Mouse (Mus musculus) midbrain, embryonic 11.5 days (tissue): ENCODE measurements around the gene Slc5a3. TPM values are rescaled to one million over a fixed set of nuclear protein-coding genes. Genes with fewer than 3 reads are reported as not detected.
A peak's percentile ranks its signal among the peaks of the same experiment; 100 is the strongest.
"Not testable (repeated sequence)": the region's sequence is repeated elsewhere in the genome, so short reads cannot be mapped to it uniquely, and the experiment has no call there.

Experiments
- ATAC-seq: fragments of 200-750 bp; cut with Nextera tagmentation; 2 replicates; pipeline ENCODE4 v1.8.0; 2017; ENCODE audit warnings: moderate TSS enrichment, moderate library complexity; ENCODE audit not compliant: low FRiP score
- DNase-seq: peaks from one replicate; pipeline ENCODE4 v3.0.0; 2015; ENCODE audit warnings: low spot score; ENCODE audit errors: missing footprints
- H3K27ac ChIP-seq: fragments of 300-500 bp; sonication (generic); 2 replicates; pipeline ENCODE4 v1.5.1; 2014; ENCODE audit warnings: low read depth, low read length
- H3K27me3 ChIP-seq: fragments of 300-500 bp; sonication (generic); 2 replicates; pipeline ENCODE4 v1.6.1; 2014; ENCODE audit warnings: mild to moderate bottlenecking, low read length, moderate library complexity, mixed read lengths; ENCODE audit not compliant: control insufficient read depth, insufficient read depth
- H3K36me3 ChIP-seq: fragments of 300-500 bp; sonication (generic); 2 replicates; pipeline ENCODE4 v1.6.1; 2014; ENCODE audit warnings: mild to moderate bottlenecking, low read length, moderate library complexity, mixed read lengths; ENCODE audit not compliant: control insufficient read depth, insufficient read depth
- H3K4me1 ChIP-seq: fragments of 300-500 bp; sonication (generic); 2 replicates; pipeline ENCODE4 v1.6.1; 2014; ENCODE audit warnings: low read length; ENCODE audit not compliant: control insufficient read depth, insufficient read depth
- H3K4me2 ChIP-seq: fragments of 300-500 bp; sonication (generic); 2 replicates; pipeline ENCODE4 v1.6.1; 2014; ENCODE audit warnings: mild to moderate bottlenecking, moderate library complexity
- H3K4me3 ChIP-seq: fragments of 300-500 bp; sonication (generic); 2 replicates; pipeline ENCODE4 v1.5.1; 2014; ENCODE audit warnings: low read depth, low read length
- H3K9ac ChIP-seq: fragments of 300-500 bp; sonication (generic); 2 replicates; pipeline ENCODE4 v1.6.1; 2014; ENCODE audit warnings: low read length
- H3K9me3 ChIP-seq: fragments of 300-500 bp; sonication (generic); 2 replicates; pipeline ENCODE4 v1.6.1; 2016; ENCODE audit warnings: low read length; ENCODE audit not compliant: control insufficient read depth
- WGBS: fragments of 180-500 bp; shearing (Covaris S2); extraction: QIAGEN DNeasy Blood & Tissue Kit; methylation state at CpG from one replicate; pipeline ENCODE4 v1.1.7; 2014; 5-methylcytosine and 5-hydroxymethylcytosine counted together
- polyA plus RNA-seq: library from polyadenylated mRNA; unstranded; fragments of >200 nt; fragmentation: Nextera tagmentation; extraction: Ambion mirVana; gene quantifications from 2 replicates; pipeline ENCODE4 v1.2.1, GENCODE M21; 2014

Slc5a3 gene
- polyA plus RNA-seq, 1 experiment from 2014 or later, result 11.5 TPM

DNA sequence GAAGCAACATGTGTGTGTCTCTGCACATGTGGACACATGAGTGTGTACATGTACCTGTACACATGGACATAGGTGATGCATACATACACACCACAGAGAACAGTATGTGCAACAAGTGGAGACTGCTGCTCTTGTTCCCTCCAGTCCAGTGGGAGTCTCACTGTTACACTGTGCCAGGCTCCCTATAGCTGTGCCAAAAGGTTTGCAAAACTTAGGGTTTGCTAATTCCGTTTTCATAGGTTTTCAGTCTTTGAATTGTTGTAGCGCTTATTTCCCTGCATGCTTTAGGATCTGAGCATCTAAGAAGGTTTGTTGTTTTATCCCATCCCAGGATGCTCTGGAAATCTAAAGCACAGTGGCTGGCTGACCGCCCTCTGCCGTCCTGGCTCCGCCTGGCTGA is 33.8 kb downstream of the Slc5a3 start:
- Histone ChIP-seq H3K36me3 (no peaks in the 10 kb centered on the region), H3K4me1 (no peaks in the 10 kb centered on the region), H3K4me3 (no peak overlapping the region), H3K9me3 (no peaks in the 10 kb centered on the region), H3K27ac (no peak overlapping the region), H3K27me3 (no peaks in the 10 kb centered on the region), H3K9ac (no peak overlapping the region), H3K4me2 (no peak overlapping the region)
- ATAC-seq, result no peak
- WGBS, result 59% methylated on average over 5 of the region's 5 CpGs
- DNase-seq, result peak; percentile 64

DNA sequence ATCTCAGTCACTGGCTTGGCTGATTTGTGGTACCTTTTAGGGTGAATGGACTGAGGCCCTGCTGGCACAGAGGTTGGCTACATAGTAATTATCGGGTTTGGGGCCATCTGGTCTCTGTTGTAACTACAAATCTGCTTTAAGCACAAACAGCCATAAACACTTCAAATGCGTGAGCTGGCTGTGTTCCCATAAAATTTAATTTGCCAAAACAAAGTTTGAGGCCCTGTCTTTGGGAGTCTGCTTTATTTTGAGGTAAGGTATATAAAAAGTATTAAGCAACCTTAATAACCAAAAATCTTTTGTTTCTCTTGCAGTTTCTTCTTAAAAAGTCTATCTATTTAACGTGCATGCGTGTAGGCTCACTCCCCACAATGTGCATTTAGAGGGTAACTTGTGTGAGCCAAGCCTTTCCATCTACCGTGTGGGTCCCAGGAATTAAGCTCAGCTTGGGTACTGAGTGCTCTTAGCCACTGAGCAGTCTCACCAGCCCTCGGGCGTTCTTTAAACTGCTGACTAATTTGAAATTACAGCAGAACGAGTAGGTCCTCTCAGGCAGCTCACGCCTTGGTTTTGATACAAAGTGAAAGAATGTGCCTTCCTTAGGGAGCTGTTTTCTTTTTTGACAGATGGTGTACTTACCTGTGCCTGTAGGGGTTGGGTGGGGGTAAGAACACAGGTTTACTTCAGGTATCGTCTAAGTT is 40.4 kb downstream of the Slc5a3 start:
- Histone ChIP-seq H3K4me1 (peaks cover 2% of the 10 kb centered on the region; the same call in 1 of the 2 replicates), H3K4me2 (no peak overlapping the region), H3K9me3 (no peaks in the 10 kb centered on the region), H3K4me3 (no peak overlapping the region), H3K27ac (no peak overlapping the region), H3K9ac (no peak overlapping the region), H3K27me3 (no peaks in the 10 kb centered on the region), H3K36me3 (no peaks in the 10 kb centered on the region; the same call in 1 of the 2 replicates)
- WGBS, result 90% methylated on average over 10 of the region's 10 CpGs
- DNase-seq (peak; percentile 47), ATAC-seq (no peak)

- DNase-seq (peak; percentile 45), ATAC-seq (no peak)
- H3K4me3 ChIP-seq, result no peak overlapping the region
- peaks cover 6% of the 10 kb centered on the region for H3K4me1 ChIP-seq
- no peaks in the 10 kb centered on the region; the same call in 1 of the 2 replicates for H3K36me3 ChIP-seq
- 86% methylated on average over 16 of the region's 16 CpGs for WGBS
- no peaks in the 10 kb centered on the region for H3K27me3 ChIP-seq
- H3K9me3 ChIP-seq, result no peaks in the 10 kb centered on the region
- H3K9ac ChIP-seq, result no peak overlapping the region
- no peak overlapping the region for H3K27ac ChIP-seq
- no peak overlapping the region for H3K4me2 ChIP-seq
Measured at GRCm38 (mm10) chr16:92099598-92099997, 41.5 kb downstream of the Slc5a3 start.

DNA sequence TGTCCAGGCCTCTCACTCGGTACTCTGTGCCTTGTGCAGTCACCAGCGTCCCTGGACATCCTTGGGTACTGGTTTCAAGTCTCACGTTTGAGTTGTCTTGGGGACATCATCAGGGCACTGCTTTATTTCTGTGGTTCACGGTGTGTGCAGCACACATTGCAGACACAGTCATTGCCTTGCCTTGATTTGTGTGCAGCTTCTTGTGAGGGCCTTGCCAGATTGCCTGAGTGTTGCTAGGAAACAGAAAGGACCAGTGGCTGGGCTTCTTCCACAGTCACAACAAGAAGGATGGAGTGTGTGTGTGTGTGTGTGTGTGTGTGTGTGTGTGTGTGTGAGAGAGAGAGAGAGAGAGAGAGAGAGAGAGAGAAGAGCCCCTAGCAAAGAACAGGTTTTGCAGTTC is 42.0 kb downstream of the Slc5a3 start:
- no peak for ATAC-seq
- Histone ChIP-seq H3K9ac (no peak overlapping the region), H3K4me2 (no peak overlapping the region), H3K4me1 (peaks cover 6% of the 10 kb centered on the region), H3K36me3 (no peaks in the 10 kb centered on the region; the same call in 1 of the 2 replicates), H3K27me3 (no peaks in the 10 kb centered on the region), H3K4me3 (no peak overlapping the region), H3K27ac (no peak overlapping the region), H3K9me3 (no peaks in the 10 kb centered on the region)
- 92% methylated on average over 4 of the region's 4 CpGs for WGBS
- peak; percentile 37 for DNase-seq

- no peak overlapping the region for H3K27ac ChIP-seq
- no peak overlapping the region for H3K9ac ChIP-seq
- 81% methylated on average over 5 of the region's 5 CpGs for WGBS
- DNase-seq (peak; percentile 69), ATAC-seq (no peak)
- no peaks in the 10 kb centered on the region for H3K9me3 ChIP-seq
- no peaks in the 10 kb centered on the region; the same call in 1 of the 2 replicates for H3K36me3 ChIP-seq
- H3K4me3 ChIP-seq, result no peak overlapping the region
- no peaks in the 10 kb centered on the region for H3K27me3 ChIP-seq
- no peak overlapping the region for H3K4me2 ChIP-seq
- H3K4me1 ChIP-seq, result peaks cover 6% of the 10 kb centered on the region
Measured at GRCm38 (mm10) chr16:92102115-92102514, 44.0 kb downstream of the Slc5a3 start.

- H3K4me2 ChIP-seq, ATAC-seq, H3K27ac ChIP-seq, H3K4me3 ChIP-seq, H3K9ac ChIP-seq, H3K4me1 ChIP-seq, H3K27me3 ChIP-seq, H3K9me3 ChIP-seq, H3K36me3 ChIP-seq: not testable (repeated sequence)
- peak; percentile 51 for DNase-seq
- WGBS, result 93% methylated on average over 6 of the region's 7 CpGs
Measured at GRCm38 (mm10) chr16:92102931-92103330, 44.8 kb downstream of the Slc5a3 start.

DNA sequence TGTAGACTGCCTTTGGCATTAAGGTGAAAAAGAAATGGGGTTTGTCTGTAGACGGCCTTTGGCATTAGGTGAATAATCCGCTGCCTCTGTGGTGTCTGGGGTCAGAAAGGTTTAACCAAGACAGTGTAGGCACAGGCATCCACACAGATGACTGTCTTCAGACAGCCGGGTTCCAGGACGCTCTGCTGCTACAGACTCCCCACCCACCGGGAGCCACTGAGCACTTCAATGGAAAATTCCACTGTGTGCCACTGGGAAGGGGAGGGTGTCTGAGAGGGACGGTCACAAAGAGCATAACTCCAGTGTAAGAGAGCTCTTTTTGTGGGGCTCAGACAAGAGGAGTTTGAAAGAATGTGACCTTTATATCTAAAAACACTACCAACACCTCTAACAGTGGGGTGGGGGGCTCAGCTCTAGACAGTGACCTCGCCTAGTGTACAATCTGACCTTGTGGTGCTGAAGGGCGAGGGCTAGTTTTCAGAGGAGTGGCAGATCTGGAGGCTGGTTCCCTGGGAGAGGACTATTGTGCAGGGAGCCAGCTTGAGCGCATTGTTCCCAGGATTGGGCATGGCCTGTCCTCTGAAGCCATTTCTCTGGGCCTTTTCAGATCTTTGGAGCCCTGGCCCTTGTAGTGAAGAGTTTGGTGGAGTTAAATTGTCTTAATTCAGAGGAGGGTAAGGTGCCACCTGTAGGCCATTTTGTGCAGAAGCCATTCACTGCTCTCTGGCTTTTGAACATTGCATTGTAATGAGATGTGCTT is 45.6 kb downstream of the Slc5a3 start:
- Histone ChIP-seq H3K4me2 (no peak overlapping the region), H3K9me3 (no peaks in the 10 kb centered on the region), H3K4me1 (peaks cover 6% of the 10 kb centered on the region), H3K36me3 (no peaks in the 10 kb centered on the region; the same call in 1 of the 2 replicates), H3K9ac (no peak overlapping the region), H3K27ac (no peak overlapping the region; the same call in 1 of the 2 replicates), H3K4me3 (no peak overlapping the region), H3K27me3 (no peaks in the 10 kb centered on the region)
- 26% methylated on average over 9 of the region's 9 CpGs for WGBS
- DNase-seq (peak; percentile 87), ATAC-seq (peak; percentile 62)

DNA sequence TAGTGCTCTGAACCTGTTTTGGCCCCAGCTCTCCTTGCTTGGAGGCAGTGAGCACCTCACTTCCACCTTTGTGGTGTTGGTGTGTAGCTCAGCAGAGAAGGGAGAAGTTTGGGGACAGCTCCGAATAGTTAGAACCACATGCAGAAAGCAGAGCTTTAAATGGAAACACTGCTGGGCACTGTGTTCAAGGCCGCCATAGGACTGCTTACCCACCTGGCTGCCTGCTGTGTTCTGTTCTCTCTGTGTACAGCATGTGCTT is 46.1 kb downstream of the Slc5a3 start:
- WGBS, result 75% methylated on average over 2 of the region's 2 CpGs
- DNase-seq (peak; percentile 81), ATAC-seq (no peak)
- no peak overlapping the region for H3K4me2 ChIP-seq
- no peak overlapping the region for H3K4me3 ChIP-seq
- no peaks in the 10 kb centered on the region for H3K27me3 ChIP-seq
- H3K9ac ChIP-seq, result no peak overlapping the region
- no peaks in the 10 kb centered on the region for H3K9me3 ChIP-seq
- H3K27ac ChIP-seq, result no peak overlapping the region; the same call in 1 of the 2 replicates
- H3K36me3 ChIP-seq, result no peaks in the 10 kb centered on the region; the same call in 1 of the 2 replicates
- peaks cover 6% of the 10 kb centered on the region for H3K4me1 ChIP-seq

DNA sequence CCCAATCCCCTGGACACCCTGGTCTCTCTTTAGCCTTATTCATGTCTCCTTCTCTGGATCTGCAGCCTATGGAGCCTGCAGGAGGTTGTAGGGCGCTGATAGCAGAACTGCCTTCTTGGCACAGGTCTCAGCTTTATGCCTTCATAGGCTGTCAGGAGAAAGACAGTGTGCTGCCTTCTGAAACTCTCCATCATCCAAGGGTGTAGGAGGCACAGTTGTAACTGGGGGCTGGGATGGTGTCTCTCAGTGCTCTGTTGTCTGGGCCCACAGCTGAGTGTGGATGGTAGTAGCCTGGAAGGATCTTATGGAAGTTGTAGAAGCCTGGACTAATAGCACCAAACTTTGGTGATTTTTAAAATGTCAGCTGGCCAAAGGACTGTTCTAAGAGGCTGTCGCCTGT is 46.8 kb downstream of the Slc5a3 start:
- Histone ChIP-seq H3K27ac (no peak overlapping the region), H3K36me3 (no peaks in the 10 kb centered on the region; the same call in 1 of the 2 replicates), H3K4me1 (peaks cover 6% of the 10 kb centered on the region), H3K9ac (no peak overlapping the region), H3K27me3 (no peaks in the 10 kb centered on the region), H3K4me3 (no peak overlapping the region), H3K9me3 (no peaks in the 10 kb centered on the region), H3K4me2 (no peak overlapping the region)
- 87% methylated on average over 2 of the region's 2 CpGs for WGBS
- no peak for ATAC-seq
- DNase-seq, result peak; percentile 44
